Mouse (Mus musculus) liver, adult 2 months (tissue): ENCODE data around the gene Pald1. TPM values are rescaled to one million over a fixed set of nuclear protein-coding genes. Genes with fewer than 3 reads are reported as not detected.

Experiments
- DNase-seq: peaks from one replicate; pipeline ENCODE4 v3.0.0-alpha.2; 2011; ENCODE audit warnings: low read depth, low spot score; ENCODE audit errors: extremely low read depth
- H3K27ac ChIP-seq: fragments of 200-500 bp; replicated peaks from 2 replicates; pipeline ENCODE4 v1.5.1; 2012; ENCODE audit warnings: low read depth, mild to moderate bottlenecking, control low read depth, inconsistent platforms, low read length; ENCODE audit not compliant: insufficient read depth
- H3K27me3 ChIP-seq: fragments of 200-500 bp; 2 replicates; pipeline ENCODE4 v1.6.1; 2012; ENCODE audit warnings: mild to moderate bottlenecking, moderate library complexity, low read length, inconsistent platforms; ENCODE audit not compliant: control insufficient read depth, insufficient read depth
- H3K36me3 ChIP-seq: fragments of 200-500 bp; 2 replicates; pipeline ENCODE4 v1.6.1; 2012; ENCODE audit warnings: low read length, inconsistent platforms; ENCODE audit not compliant: control insufficient read depth, insufficient read depth
- H3K4me1 ChIP-seq: fragments of 200-500 bp; 2 replicates; pipeline ENCODE4 v1.6.1; 2011; ENCODE audit warnings: low read length; ENCODE audit not compliant: control insufficient read depth, insufficient read depth
- H3K4me3 ChIP-seq: fragments of 200-500 bp; 2 replicates; pipeline ENCODE4 v1.5.1; 2011; ENCODE audit warnings: low read depth, mild to moderate bottlenecking, control low read depth, low read length, moderate library complexity; ENCODE audit not compliant: insufficient read depth
- H3K79me2 ChIP-seq: fragments of 200-500 bp; 2 replicates; pipeline ENCODE4 v1.6.1; 2012; ENCODE audit warnings: inconsistent platforms, mild to moderate bottlenecking, low read length, moderate library complexity; ENCODE audit not compliant: control insufficient read depth, insufficient read depth
- H3K9ac ChIP-seq: fragments of 200-500 bp; 2 replicates; pipeline ENCODE4 v1.6.1; 2012; ENCODE audit warnings: low read depth, mild to moderate bottlenecking, control low read depth, inconsistent platforms, low read length
- CTCF ChIP-seq: fragments of 200-500 bp; IDR thresholded peaks from 2 replicates; pipeline ENCODE4 v1.5.1; 2011; ENCODE audit warnings: low read depth, low read length, control low read depth
- POLR2A ChIP-seq: fragments of 200-500 bp; IDR thresholded peaks from 2 replicates; pipeline ENCODE4 v1.6.1; 2011; ENCODE audit warnings: low read length, control low read depth; ENCODE audit not compliant: insufficient read depth; ENCODE audit errors: extremely low read depth
- WGBS: fragments of 180-500 bp; shearing (Covaris S2); methylation state at CpG from one replicate; pipeline ENCODE4 v1.1.7; 2018; 5-methylcytosine and 5-hydroxymethylcytosine counted together
- polyA plus RNA-seq: library from polyadenylated mRNA; depleted of rRNA; stranded (reverse); fragments of >200 nt; gene quantifications from 2 replicates; pipeline ENCODE4 v1.2.3, GENCODE M21; 2012
- total RNA-seq: library from RNA; depleted of rRNA; stranded (reverse); fragments of >200 nt; gene quantifications from 2 replicates; pipeline ENCODE4 v1.2.3, GENCODE M21; 2014

Gene Pald1
- total and polyA plus RNA-seq, 2 experiments, result 7.5 to 8.1 TPM

DNA sequence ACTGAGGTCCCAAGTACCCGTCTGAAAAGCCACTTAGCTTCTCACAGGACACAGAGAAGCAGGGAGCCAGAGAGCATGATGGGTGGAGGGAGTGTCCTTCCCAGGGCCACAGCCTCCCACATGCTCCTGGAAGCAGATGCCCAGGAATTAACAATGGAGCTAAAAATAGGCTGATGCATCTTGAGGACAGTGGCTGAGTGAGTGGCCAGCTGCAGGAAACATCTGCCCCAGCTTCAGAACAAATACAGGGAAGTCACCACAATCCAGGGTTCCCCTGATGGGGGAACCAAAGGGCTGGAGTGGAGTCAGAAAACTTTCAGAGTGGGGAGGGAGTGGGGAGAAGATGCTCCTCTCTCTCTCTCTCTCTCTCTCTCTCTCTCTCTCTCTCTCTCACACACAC is 17.4 kb downstream of the Pald1 start:
- 68% methylated on average over 1 of the region's 1 CpGs for WGBS
- TF ChIP-seq CTCF (no peak), POLR2A (no peak)
- H3K9ac ChIP-seq, result no peak overlapping the region
- no peaks in the 10 kb centered on the region for H3K27me3 ChIP-seq
- DNase-seq, result no peak
- no peak overlapping the region for H3K4me3 ChIP-seq
- no peak overlapping the region for H3K27ac ChIP-seq
- no peaks in the 10 kb centered on the region for H3K36me3 ChIP-seq
- H3K79me2 ChIP-seq, result peaks cover 29% of the 10 kb centered on the region
- peaks cover 5% of the 10 kb centered on the region; the same call in 1 of the 2 replicates for H3K4me1 ChIP-seq

DNA sequence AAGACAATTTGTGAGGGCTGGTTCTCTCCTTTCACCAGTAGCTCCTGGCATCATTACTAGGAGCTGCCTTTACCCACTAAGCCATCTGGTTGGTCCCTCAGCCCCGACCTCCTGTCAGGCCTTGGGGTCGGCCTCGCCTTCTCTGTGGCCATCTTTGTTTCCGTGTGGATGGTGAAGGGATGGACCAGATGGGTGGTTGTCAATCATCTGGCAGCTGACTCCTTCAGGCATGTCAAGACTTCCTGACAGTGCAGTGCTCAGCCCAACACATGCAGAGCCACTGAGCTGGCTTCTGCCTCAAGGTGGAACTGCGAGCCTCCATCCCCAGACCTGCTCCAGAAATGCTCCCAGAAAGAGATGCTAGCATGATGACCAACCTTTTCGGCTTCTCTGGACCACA is 18.9 kb downstream of the Pald1 start:
- TF ChIP-seq CTCF (no peak), POLR2A (no peak)
- Histone ChIP-seq H3K79me2 (peaks cover 31% of the 10 kb centered on the region), H3K27ac (no peak overlapping the region), H3K27me3 (no peaks in the 10 kb centered on the region), H3K36me3 (no peaks in the 10 kb centered on the region), H3K9ac (no peak overlapping the region), H3K4me3 (no peak overlapping the region), H3K4me1 (0 out of 2 replicates have a peak, but pooled peaks cover under 1% of the 10 kb centered on the region)
- WGBS, result 96% methylated on average over 6 of the region's 6 CpGs
- DNase-seq, result no peak

DNA sequence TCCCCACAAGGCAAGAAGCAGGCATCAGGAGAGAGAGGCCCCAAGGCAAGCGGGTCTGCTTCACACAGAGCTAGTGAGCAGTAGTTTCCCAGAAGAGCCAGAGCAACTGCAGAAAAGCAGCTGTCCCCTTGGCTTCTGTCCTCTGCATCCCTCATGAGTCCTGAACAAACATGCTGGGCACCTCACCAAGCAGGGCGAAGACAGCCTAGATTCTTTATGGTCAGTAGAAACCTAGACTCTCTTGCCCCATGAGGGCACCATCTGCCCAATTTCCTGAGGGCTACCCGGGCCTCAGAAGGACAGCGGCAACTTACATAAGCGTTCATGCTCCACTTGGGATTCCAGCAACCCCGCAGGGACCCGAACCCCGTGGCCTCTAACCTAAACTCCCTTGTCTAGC is 20.3 kb downstream of the Pald1 start:
- WGBS, result 78% methylated on average over 8 of the region's 8 CpGs
- no peak overlapping the region for H3K27ac ChIP-seq
- no peak overlapping the region for H3K9ac ChIP-seq
- TF ChIP-seq POLR2A (no peak), CTCF (no peak)
- no peaks in the 10 kb centered on the region for H3K4me1 ChIP-seq
- DNase-seq, result no peak
- no peaks in the 10 kb centered on the region for H3K27me3 ChIP-seq
- no peak overlapping the region for H3K4me3 ChIP-seq
- H3K79me2 ChIP-seq, result peaks cover 18% of the 10 kb centered on the region; the same call in 1 of the 2 replicates
- no peaks in the 10 kb centered on the region for H3K36me3 ChIP-seq

DNA sequence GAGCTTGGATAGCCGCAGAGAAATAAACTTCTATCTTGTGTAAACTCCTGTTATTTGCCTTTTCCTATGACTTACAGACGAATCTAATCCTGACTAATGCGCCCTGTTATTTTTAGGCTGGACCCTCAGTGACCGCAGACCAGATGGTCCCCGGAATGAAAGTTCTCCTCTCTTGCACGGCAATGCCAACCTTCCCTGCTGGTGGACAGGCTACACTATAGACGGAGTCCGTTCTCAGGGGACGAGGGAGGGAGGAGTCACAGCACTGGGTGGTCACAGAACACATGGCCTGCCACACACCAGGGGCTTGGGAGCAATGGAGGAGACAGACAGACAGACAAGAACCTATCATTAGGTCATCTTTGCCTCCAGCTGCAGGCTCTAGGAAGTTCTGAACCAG is 20.8 kb downstream of the Pald1 start:
- 87% methylated on average over 9 of the region's 9 CpGs for WGBS
- peaks cover 13% of the 10 kb centered on the region; the same call in 1 of the 2 replicates for H3K79me2 ChIP-seq
- no peak overlapping the region for H3K27ac ChIP-seq
- H3K27me3 ChIP-seq, result no peaks in the 10 kb centered on the region
- no peak for DNase-seq
- no peak overlapping the region for H3K9ac ChIP-seq
- no peaks in the 10 kb centered on the region for H3K4me1 ChIP-seq
- no peak for TF ChIP-seq POLR2A
- TF ChIP-seq CTCF, result no peak
- H3K36me3 ChIP-seq, result no peaks in the 10 kb centered on the region
- H3K4me3 ChIP-seq, result no peak overlapping the region

DNA sequence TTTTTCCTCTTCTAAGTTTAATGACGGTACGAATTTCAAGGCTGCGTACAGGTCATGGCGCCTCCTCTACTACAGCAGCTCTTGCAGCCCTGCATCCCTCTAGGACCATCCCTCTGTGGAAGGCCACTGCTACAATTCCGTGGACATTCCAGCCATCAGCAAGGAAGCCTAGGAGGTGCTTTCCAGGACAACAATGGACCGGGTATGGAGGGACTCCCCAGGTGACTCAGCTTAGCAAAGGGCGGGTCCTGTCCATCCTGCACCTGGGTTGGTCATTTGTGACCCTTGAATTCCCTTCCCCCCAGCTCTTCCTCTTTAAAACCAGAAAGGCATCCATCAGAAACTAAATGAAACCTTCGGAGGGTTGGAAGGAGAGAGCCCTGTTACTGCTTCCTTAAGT is 22.7 kb downstream of the Pald1 start:
- TF ChIP-seq POLR2A (no peak), CTCF (no peak)
- H3K4me3 ChIP-seq, result no peak overlapping the region
- H3K9ac ChIP-seq, result no peak overlapping the region
- WGBS, result 100% methylated on average over 8 of the region's 8 CpGs
- H3K27me3 ChIP-seq, result no peaks in the 10 kb centered on the region
- H3K79me2 ChIP-seq, result peaks cover 9% of the 10 kb centered on the region; the same call in 1 of the 2 replicates
- H3K36me3 ChIP-seq, result no peaks in the 10 kb centered on the region
- H3K27ac ChIP-seq, result no peak overlapping the region
- no peaks in the 10 kb centered on the region for H3K4me1 ChIP-seq
- no peak for DNase-seq

DNA sequence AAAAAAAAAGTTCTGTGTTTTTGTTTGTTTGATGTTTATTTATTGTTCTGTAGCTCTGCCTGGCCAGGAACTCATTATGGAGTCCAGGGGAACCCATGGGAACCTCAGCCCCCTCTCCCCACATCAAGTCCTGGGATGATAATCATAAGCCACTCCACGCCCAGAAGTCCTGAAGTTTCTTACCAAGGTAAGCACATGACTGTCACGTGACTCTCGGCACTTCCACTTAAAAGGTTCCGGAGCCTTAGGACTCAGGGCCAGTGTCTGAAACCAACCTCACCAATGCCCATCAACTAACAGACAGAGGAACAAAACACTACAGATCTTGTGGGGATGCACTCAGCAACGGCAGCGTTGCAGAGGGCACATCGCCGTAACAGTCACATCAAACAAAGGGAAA is 23.9 kb downstream of the Pald1 start:
- H3K4me3 ChIP-seq, result no peak overlapping the region
- H3K9ac ChIP-seq, result no peak overlapping the region
- 66% methylated on average over 8 of the region's 8 CpGs for whole genome bisulfite sequencing
- TF ChIP-seq POLR2A (no peak), CTCF (no peak)
- H3K36me3 ChIP-seq, result no peaks in the 10 kb centered on the region
- no peak for DNase-seq
- H3K4me1 ChIP-seq, result no peaks in the 10 kb centered on the region
- H3K27ac ChIP-seq, result no peak overlapping the region
- H3K27me3 ChIP-seq, result no peaks in the 10 kb centered on the region
- peaks cover 6% of the 10 kb centered on the region; the same call in 1 of the 2 replicates for H3K79me2 ChIP-seq
